Mouse (Mus musculus) lung, adult 2 months (tissue): Measurements from ENCODE around the gene Hexim2. TPM values are rescaled to one million over a fixed set of nuclear protein-coding genes. Genes with fewer than 3 reads are reported as not detected.

Experiments used
- DNase-seq: peaks from one replicate; pipeline ENCODE4 v3.0.0; 2022
- H3K4me1 ChIP-seq: fragments of 200-500 bp; 2 replicates; pipeline ENCODE4 v1.6.1; 2011; ENCODE audit warnings: low read length; ENCODE audit not compliant: control insufficient read depth, insufficient read depth
- H3K4me3 ChIP-seq: fragments of 200-500 bp; replicated peaks from 2 replicates; pipeline ENCODE3; 2011; ENCODE audit warnings: low read depth, mild to moderate bottlenecking, control low read depth, low read length; ENCODE audit errors: extremely low read depth
- CTCF ChIP-seq: fragments of 200-500 bp; IDR thresholded peaks from 2 replicates; pipeline ENCODE4 v1.5.1; 2011; ENCODE audit warnings: mild to moderate bottlenecking, low read length, control low read depth; ENCODE audit not compliant: insufficient read depth
- POLR2A ChIP-seq: fragments of 200-500 bp; IDR thresholded peaks from 2 replicates; pipeline ENCODE4 v1.6.1; 2011; ENCODE audit warnings: low read depth, mild to moderate bottlenecking, control low read depth, low read length, borderline replicate concordance; ENCODE audit errors: extremely low read depth
- WGBS: fragments of 180-500 bp; shearing (Covaris S2); methylation state at CpG from one replicate; pipeline ENCODE4 v1.1.7; 2018; 5-methylcytosine and 5-hydroxymethylcytosine counted together
- polyA plus RNA-seq: library from polyadenylated mRNA; depleted of rRNA; stranded (reverse); fragments of >200 nt; gene quantifications from 2 replicates; pipeline ENCODE4 v1.2.3, GENCODE M21; 2012; rRNA removed

Gene Hexim2
- 2.9 and 4.7 TPM in 2 replicates for polyA plus RNA-seq

GRCm38 (mm10) chr11:103131701-103132575, at the start of gene Hexim2:
Gene Hexim2, plus strand, starts transcription at chr11:103132429.
- H3K4me3 ChIP-seq, result peak within 1 kb of the TSS; percentile 84
- under 1% methylated on average over 39 of the region's 39 CpGs for WGBS
- peaks cover 11% of the 10 kb centered on the region; the same call in 1 of the 2 replicates for H3K4me1 ChIP-seq
- TF ChIP-seq CTCF (no peak), POLR2A (peak; percentile 39; the same call in 1 of the 2 replicates)
- peak; percentile 83 for DNase-seq

DNA sequence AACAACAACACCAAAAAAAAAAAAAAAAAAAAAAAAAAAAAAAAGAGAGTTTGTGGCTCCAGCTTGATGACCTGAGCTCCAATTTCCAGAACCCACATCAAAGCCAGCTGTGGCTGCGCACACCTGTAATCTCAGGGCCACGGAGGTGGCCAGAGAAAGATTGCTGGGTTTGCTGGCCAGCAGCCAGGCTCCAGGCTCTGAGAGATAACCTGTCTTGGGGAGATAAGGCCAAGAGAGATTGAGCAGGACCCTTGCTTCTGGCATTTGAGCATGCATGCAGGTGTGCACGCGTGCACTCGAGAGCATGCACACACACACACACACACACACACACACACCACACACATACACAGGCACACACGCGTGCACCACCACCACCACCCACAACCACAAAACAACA, 38.9 kb upstream of the Hexim2 start:
- H3K4me1 ChIP-seq, result peaks cover 10% of the 10 kb centered on the region
- 79% methylated on average over 7 of the region's 7 CpGs for WGBS
- no peak for DNase-seq
- H3K4me3 ChIP-seq, result no peak overlapping the region
- no peak for TF ChIP-seq POLR2A
- no peak for TF ChIP-seq CTCF

- Histone ChIP-seq H3K4me1 (peaks cover 10% of the 10 kb centered on the region), H3K4me3 (no peak overlapping the region)
- DNase-seq, result no peak
- WGBS, result 66% methylated on average over 20 of the region's 20 CpGs
- TF ChIP-seq CTCF (no peak), POLR2A (no peak)
These were observed 38.1 kb upstream of the Hexim2 start for GRCm38 (mm10) chr11:103093862-103094833.

DNA sequence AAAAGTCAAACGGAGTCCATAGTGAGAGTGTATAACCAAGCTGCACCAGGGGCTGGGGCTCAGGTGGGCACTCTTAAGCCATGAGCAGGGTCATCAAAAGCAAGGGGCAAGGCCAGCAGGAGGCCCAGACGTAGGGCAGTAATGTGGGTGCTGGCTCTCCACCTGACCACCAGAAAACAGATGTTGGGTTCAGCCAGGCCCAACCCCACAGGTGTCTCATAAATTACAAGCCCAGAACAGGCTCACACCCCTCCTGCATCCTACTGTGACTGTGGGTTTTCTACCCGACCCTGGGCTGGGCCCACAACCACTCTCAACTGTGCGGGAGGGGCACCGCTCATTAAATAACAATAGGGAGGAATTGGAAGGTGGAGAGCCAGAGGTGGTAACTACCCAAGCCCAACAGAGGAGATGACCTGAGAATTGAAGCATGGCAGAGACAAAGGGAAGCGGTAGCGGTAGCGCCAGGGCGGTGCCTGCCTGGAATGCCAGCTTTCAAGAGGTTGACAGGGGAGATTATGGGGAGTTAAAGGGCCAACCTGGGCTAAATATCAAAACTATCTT, 37.0 kb upstream of the Hexim2 start:
- no peak for TF ChIP-seq POLR2A
- no peak for TF ChIP-seq CTCF
- Histone ChIP-seq H3K4me3 (no peak overlapping the region), H3K4me1 (peaks cover 10% of the 10 kb centered on the region)
- no peak for DNase-seq
- WGBS, result 81% methylated on average over 9 of the region's 9 CpGs

DNA sequence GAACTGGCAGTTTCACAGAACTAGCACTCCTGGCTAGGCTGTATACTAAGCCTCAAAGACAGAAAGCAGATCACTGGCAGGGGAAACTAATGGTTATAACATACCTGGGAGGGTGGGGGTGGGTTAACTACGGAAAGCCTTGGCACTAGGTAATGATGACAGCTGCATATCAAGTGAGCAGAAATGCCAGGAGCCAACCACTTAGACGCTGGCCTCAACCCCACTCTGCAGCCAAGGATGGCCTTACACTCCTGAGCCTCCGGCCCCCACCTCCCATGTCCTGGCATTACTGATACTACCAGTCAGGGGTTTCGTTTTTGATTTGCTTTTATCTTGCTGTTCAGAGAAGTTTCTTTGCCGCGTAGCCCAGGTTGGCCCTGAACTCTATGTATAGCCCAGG, 36.4 kb upstream of the Hexim2 start:
- 91% methylated on average over 6 of the region's 6 CpGs for WGBS
- DNase-seq, result no peak
- H3K4me3 ChIP-seq, result no peak overlapping the region
- TF ChIP-seq CTCF (no peak), POLR2A (no peak)
- peaks cover 10% of the 10 kb centered on the region for H3K4me1 ChIP-seq

GRCm38 (mm10) chr11:103096979-103097894, 35.0 kb upstream of the Hexim2 start:
- DNase-seq, result no peak
- WGBS, result 29% methylated on average over 22 of the region's 22 CpGs
- TF ChIP-seq POLR2A (no peak), CTCF (no peak)
- Histone ChIP-seq H3K4me1 (peaks cover 12% of the 10 kb centered on the region), H3K4me3 (no peak overlapping the region)

- TF ChIP-seq CTCF (no peak), POLR2A (no peak)
- no peak for DNase-seq
- WGBS, result 81% methylated on average over 11 of the region's 11 CpGs
- Histone ChIP-seq H3K4me3 (no peak overlapping the region), H3K4me1 (peaks cover 12% of the 10 kb centered on the region)
These were observed 33.6 kb upstream of the Hexim2 start for GRCm38 (mm10) chr11:103098531-103099190.

DNA sequence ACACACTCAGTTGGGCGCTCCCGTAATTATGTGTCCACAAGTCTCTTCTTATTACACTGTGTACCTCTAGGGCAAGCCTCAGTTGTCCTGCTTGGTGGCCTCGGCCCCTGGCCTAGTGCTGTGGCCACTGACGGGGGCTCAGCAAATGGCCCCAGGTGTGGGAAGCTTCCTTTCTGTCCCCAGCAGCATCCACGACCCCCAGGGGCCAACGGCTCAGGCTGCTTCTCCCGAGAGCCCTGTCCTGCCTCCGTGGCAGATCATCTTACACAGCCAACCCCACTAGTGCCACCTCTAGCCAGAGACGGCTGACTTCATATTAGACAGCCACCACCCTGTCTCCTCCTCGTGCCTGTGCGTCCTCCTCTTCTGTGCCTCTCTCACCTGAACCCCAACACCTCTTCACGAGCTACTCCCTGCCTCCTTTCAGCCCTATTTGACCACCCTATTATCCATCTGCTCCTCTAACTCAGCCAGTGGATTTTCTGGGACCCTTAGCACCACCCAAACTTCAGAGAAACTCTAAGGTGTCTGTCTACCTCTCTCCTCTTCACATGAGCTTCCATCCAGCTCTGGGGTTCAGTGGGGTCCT, 32.8 kb upstream of the Hexim2 start:
- Histone ChIP-seq H3K4me3 (no peak overlapping the region), H3K4me1 (peaks cover 12% of the 10 kb centered on the region)
- TF ChIP-seq POLR2A (no peak), CTCF (no peak)
- 75% methylated on average over 12 of the region's 12 CpGs for WGBS
- DNase-seq, result no peak
